Mouse (Mus musculus): Measurements from ENCODE around the gene Ska2. TPM values are rescaled to one million over a fixed set of nuclear protein-coding genes. Genes with fewer than 3 reads are reported as not detected.
A peak's percentile ranks its signal among the peaks of the same experiment; 100 is the strongest.

The Ska2 gene
- polyA plus RNA-seq, 1 experiment from 2014 or later = 86.2 TPM

GRCm38 (mm10) chr11:87110172-87110909 is 1.3 kb downstream of the Ska2 start:
- Histone ChIP-seq H3K4me1 (peaks cover 33% of the 10 kb centered on the region), H3K36me3 (peaks cover 29% of the 10 kb centered on the region), H3K4me2 (replicated peaks) (peak overlapping the region; percentile 73), H3K9ac (peak overlapping the region; percentile 99), H3K27ac (peak overlapping the region; percentile 97), H3K27me3 (no peaks in the 10 kb centered on the region), H3K9me3 (no peaks in the 10 kb centered on the region), H3K4me3 (peak overlapping the region; percentile 99)
- no peak for ATAC-seq (ENCODE audit: low FRiP score, low read depth)
- WGBS = 5% methylated on average over 9 of the region's 9 CpGs

- no peaks in the 10 kb centered on the region for H3K4me1 ChIP-seq
- WGBS = 84% methylated on average over 8 of the region's 8 CpGs
- no peak for ATAC-seq (ENCODE audit: low FRiP score, low read depth)
- H3K27me3 ChIP-seq = no peaks in the 10 kb centered on the region
- no peaks in the 10 kb centered on the region for H3K9me3 ChIP-seq
- H3K4me3 ChIP-seq = no peak overlapping the region
- H3K9ac ChIP-seq = no peak overlapping the region
- no peak overlapping the region for H3K27ac ChIP-seq
- H3K4me2 ChIP-seq (replicated peaks) = no peak overlapping the region
- peaks cover 66% of the 10 kb centered on the region for H3K36me3 ChIP-seq
These were observed 12.8 kb downstream of the Ska2 start for GRCm38 (mm10) chr11:87121864-87122263.

GRCm38 (mm10) chr11:87125562-87125961 is 16.5 kb downstream of the Ska2 start:
- Histone ChIP-seq H3K36me3 (peaks cover 40% of the 10 kb centered on the region), H3K4me3 (peak overlapping the region; percentile 90), H3K27me3 (no peaks in the 10 kb centered on the region), H3K4me1 (peaks cover 12% of the 10 kb centered on the region), H3K9me3 (no peaks in the 10 kb centered on the region), H3K4me2 (replicated peaks) (peak overlapping the region; percentile 81), H3K9ac (no peak overlapping the region), H3K27ac (peak overlapping the region; percentile 73; the same call in 1 of the 2 replicates)
- 59% methylated on average over 4 of the region's 4 CpGs for WGBS
- no peak for ATAC-seq (ENCODE audit: low FRiP score, low read depth)

GRCm38 (mm10) chr11:87126281-87126823 is 17.3 kb downstream of the Ska2 start:
- Histone ChIP-seq H3K4me2 (replicated peaks) (peak overlapping the region; percentile 81), H3K9me3 (no peaks in the 10 kb centered on the region), H3K9ac (peak overlapping the region; percentile 57), H3K4me1 (peaks cover 12% of the 10 kb centered on the region), H3K36me3 (peaks cover 32% of the 10 kb centered on the region), H3K27me3 (no peaks in the 10 kb centered on the region), H3K4me3 (peak overlapping the region; percentile 90), H3K27ac (peak overlapping the region; percentile 73)
- WGBS = 1% methylated on average over 12 of the region's 12 CpGs
- no peak for ATAC-seq (ENCODE audit: low FRiP score, low read depth)

DNA sequence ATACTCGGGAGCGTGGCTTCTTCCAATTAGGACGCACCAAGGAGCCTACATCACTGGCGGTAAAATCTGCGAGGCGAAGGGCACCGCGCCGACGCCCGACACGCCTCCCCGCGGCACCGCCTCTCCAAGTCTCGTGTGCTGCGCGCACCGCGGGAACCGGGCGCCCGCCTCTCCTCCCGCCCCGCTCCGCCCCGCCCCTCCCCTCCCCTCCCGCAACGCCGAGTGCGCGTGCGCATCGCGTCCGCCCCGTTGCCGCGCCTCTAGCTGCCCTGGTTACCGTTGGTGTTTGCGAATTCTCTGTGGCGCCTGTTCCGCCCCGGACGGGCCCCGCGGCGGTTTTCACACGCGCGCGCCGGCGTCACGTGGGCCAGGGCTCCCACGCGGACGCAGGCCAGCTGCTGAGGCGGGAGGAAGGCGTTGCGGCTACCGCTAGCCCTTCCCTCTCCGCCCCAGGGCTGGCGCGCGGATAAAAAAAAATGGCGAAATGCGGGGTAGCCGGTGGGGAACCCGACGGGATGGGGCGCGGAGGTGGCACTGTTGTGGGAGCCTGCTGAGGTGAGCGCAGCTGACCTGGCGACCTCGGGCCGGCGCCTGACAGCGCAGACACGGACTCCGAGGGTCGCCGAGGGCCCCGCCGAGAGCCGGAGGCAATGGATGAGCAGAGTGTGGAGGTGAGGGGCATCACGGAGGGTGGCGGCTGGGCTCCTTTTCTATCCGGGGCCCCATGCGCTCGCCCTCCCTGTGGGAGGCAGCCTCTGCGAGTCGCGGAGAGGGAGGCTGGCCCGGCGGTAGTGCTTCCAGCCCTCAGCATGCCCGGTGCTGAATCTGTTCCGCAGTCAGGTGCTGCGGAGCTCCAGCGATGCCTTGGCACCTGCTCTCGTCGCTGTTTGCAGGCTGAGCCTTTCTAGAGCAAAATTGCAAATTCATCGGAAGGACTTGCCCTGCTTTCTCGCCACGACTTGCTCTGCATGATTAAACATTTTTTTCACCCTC is 18.1 kb downstream of the Ska2 start, which contains the start of gene Trim37:
Gene Trim37 (plus strand): TSS at position 254 of the 993 bp plus-strand sequence.
- Histone ChIP-seq H3K9ac (peak within 1 kb of the TSS; percentile 87), H3K27ac (peak within 1 kb of the TSS; percentile 74), H3K4me2 (replicated peaks) (peak within 1 kb of the TSS; percentile 81), H3K4me3 (peak within 1 kb of the TSS; percentile 90), H3K36me3 (peaks cover 28% of the 10 kb centered on the region), H3K9me3 (no peaks in the 10 kb centered on the region), H3K4me1 (peaks cover 12% of the 10 kb centered on the region), H3K27me3 (no peaks in the 10 kb centered on the region)
- ATAC-seq (ENCODE audit: low FRiP score, low read depth) = peak; percentile 93
- under 1% methylated on average over 87 of the region's 105 CpGs for WGBS

GRCm38 (mm10) chr11:87136233-87136632 is 27.2 kb downstream of the Ska2 start:
- WGBS = 74% methylated on average over 4 of the region's 4 CpGs
- H3K4me2 ChIP-seq (replicated peaks) = no peak overlapping the region
- ATAC-seq (ENCODE audit: low FRiP score, low read depth) = no peak
- no peaks in the 10 kb centered on the region for H3K9me3 ChIP-seq
- no peak overlapping the region for H3K27ac ChIP-seq
- H3K4me1 ChIP-seq = no peaks in the 10 kb centered on the region
- H3K9ac ChIP-seq = no peak overlapping the region
- H3K27me3 ChIP-seq = no peaks in the 10 kb centered on the region
- H3K36me3 ChIP-seq = peaks cover 3% of the 10 kb centered on the region
- H3K4me3 ChIP-seq = no peak overlapping the region

DNA sequence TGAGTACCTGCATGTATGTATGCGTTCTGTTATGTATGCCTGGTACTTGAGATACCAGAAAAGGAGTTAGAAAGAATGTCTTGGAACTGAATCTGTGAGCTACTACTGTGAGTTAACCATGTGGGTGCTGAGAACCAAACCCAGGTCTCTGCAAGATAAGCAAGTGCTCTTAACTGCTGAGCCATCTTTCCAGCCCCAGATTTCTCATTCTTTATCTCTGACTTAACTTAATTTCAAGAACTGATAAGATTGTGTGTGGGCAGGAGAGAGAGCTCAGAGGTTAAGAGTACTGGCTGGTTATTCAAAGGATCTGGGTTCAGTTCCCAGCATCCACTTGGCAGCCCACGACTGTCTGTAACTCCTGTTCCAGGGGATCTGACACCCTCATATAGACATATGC is 49.0 kb downstream of the Ska2 start:
- Histone ChIP-seq H3K36me3 (peaks cover 26% of the 10 kb centered on the region; the same call in 1 of the 2 replicates), H3K9ac (no peak overlapping the region), H3K9me3 (no peaks in the 10 kb centered on the region), H3K4me3 (no peak overlapping the region), H3K27ac (no peak overlapping the region), H3K4me1 (no peaks in the 10 kb centered on the region), H3K27me3 (no peaks in the 10 kb centered on the region), H3K4me2 (replicated peaks) (no peak overlapping the region)
- ATAC-seq (ENCODE audit: low FRiP score, low read depth) = no peak
- WGBS = 90% methylated on average over 2 of the region's 2 CpGs

DNA sequence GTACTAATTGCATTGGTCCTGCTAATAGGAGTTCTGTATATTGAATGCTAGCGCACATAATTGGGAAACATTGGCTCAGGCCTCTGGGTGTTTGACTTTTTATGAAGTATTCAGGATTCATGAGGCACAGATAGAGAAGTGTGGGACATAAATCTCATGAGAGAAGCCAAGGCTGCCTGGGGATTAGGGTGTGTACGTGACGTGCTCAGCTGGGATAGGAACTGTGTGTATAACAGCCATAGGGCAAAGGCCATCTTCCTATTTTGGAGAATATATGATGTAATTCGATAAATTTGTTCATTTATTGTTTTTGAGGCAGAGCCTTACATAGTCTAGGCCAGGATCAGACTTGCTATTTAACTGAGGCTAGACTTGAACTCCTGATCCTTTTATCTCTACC is 53.7 kb downstream of the Ska2 start:
- no peak overlapping the region for H3K4me3 ChIP-seq
- no peak overlapping the region for H3K4me2 ChIP-seq (replicated peaks)
- no peaks in the 10 kb centered on the region for H3K9me3 ChIP-seq
- H3K4me1 ChIP-seq = no peaks in the 10 kb centered on the region
- H3K27ac ChIP-seq = no peak overlapping the region
- H3K36me3 ChIP-seq = peaks cover 48% of the 10 kb centered on the region
- ATAC-seq (ENCODE audit: low FRiP score, low read depth) = no peak
- no peak overlapping the region for H3K9ac ChIP-seq
- 83% methylated on average over 4 of the region's 4 CpGs for WGBS
- no peaks in the 10 kb centered on the region for H3K27me3 ChIP-seq

- no peak overlapping the region for H3K27ac ChIP-seq
- H3K4me2 ChIP-seq (replicated peaks) = no peak overlapping the region
- H3K4me3 ChIP-seq = no peak overlapping the region
- no peak for ATAC-seq (ENCODE audit: low FRiP score, low read depth)
- H3K27me3 ChIP-seq = no peaks in the 10 kb centered on the region
- no peaks in the 10 kb centered on the region for H3K9me3 ChIP-seq
- no peaks in the 10 kb centered on the region for H3K4me1 ChIP-seq
- H3K9ac ChIP-seq = no peak overlapping the region
- H3K36me3 ChIP-seq = peaks cover 56% of the 10 kb centered on the region
These were observed 54.7 kb downstream of the Ska2 start for GRCm38 (mm10) chr11:87163751-87164150.

- no peak for ATAC-seq (ENCODE audit: low FRiP score, low read depth)
- Histone ChIP-seq H3K27me3 (no peaks in the 10 kb centered on the region), H3K27ac (no peak overlapping the region), H3K4me1 (no peaks in the 10 kb centered on the region), H3K9me3 (no peaks in the 10 kb centered on the region), H3K4me3 (no peak overlapping the region), H3K4me2 (replicated peaks) (no peak overlapping the region), H3K9ac (no peak overlapping the region), H3K36me3 (peaks cover 27% of the 10 kb centered on the region)
- WGBS = 91% methylated on average over 5 of the region's 5 CpGs
These were observed 64.6 kb downstream of the Ska2 start for GRCm38 (mm10) chr11:87173625-87174024.
